Mouse (Mus musculus): Measurements from ENCODE around the gene Batf3.

The Batf3 gene

GRCm38 (mm10) chr1:191086304-191086878 is 11.3 kb upstream of the Batf3 start:
- DNase-seq (ENCODE audit: low spot score in 2 of 2) = no peak

GRCm38 (mm10) chr1:191086960-191087359 is 10.7 kb upstream of the Batf3 start:
- no peak for DNase-seq (ENCODE audit: low spot score in 2 of 2)

GRCm38 (mm10) chr1:191087955-191088354 is 9.7 kb upstream of the Batf3 start:
- no peak for DNase-seq (ENCODE audit: low spot score in 2 of 2)

- no peak for DNase-seq (ENCODE audit: low spot score in 2 of 2)
Measured at GRCm38 (mm10) chr1:191089355-191089754, 8.3 kb upstream of the Batf3 start.

GRCm38 (mm10) chr1:191092050-191092449 is 5.6 kb upstream of the Batf3 start:
- DNase-seq (ENCODE audit: low spot score in 2 of 2) = no peak

- no peak for DNase-seq (ENCODE audit: low spot score in 2 of 2)
Measured at GRCm38 (mm10) chr1:191093578-191093977, 4.1 kb upstream of the Batf3 start.

GRCm38 (mm10) chr1:191095019-191095418 is 2.6 kb upstream of the Batf3 start:
- DNase-seq (ENCODE audit: low spot score in 2 of 2) = peak in 1 of 2 experiments; percentile 23

GRCm38 (mm10) chr1:191096871-191097681 is 571 bp upstream of the Batf3 start:
- DNase-seq (ENCODE audit: low spot score in 2 of 2) = no peak

GRCm38 (mm10) chr1:191099114-191099513 is 1.5 kb downstream of the Batf3 start:
- DNase-seq (ENCODE audit: low spot score in 2 of 2) = no peak

- no peak for DNase-seq (ENCODE audit: low spot score in 2 of 2)
Measured at GRCm38 (mm10) chr1:191099772-191100291, 2.2 kb downstream of the Batf3 start.

GRCm38 (mm10) chr1:191102730-191103370 is 5.2 kb downstream of the Batf3 start:
- DNase-seq (ENCODE audit: low spot score in 2 of 2) = no peak

GRCm38 (mm10) chr1:191105246-191105645 is 7.6 kb downstream of the Batf3 start:
- DNase-seq (ENCODE audit: low spot score in 2 of 2) = no peak

GRCm38 (mm10) chr1:191107306-191107705 is 9.7 kb downstream of the Batf3 start:
- no peak for DNase-seq (ENCODE audit: low spot score in 2 of 2)

GRCm38 (mm10) chr1:191109907-191110306 is 12.3 kb downstream of the Batf3 start:
- no peak for DNase-seq (ENCODE audit: low spot score in 2 of 2)

GRCm38 (mm10) chr1:191111146-191111545 is 13.5 kb downstream of the Batf3 start:
- DNase-seq (ENCODE audit: low spot score in 2 of 2) = no peak

- no peak for DNase-seq (ENCODE audit: low spot score in 2 of 2)
Measured at GRCm38 (mm10) chr1:191114868-191115267, 17.2 kb downstream of the Batf3 start.

GRCm38 (mm10) chr1:191115514-191116238 is 18.0 kb downstream of the Batf3 start:
- no peak for DNase-seq (ENCODE audit: low spot score in 2 of 2)

- no peak for DNase-seq (ENCODE audit: low spot score in 2 of 2)
Measured at GRCm38 (mm10) chr1:191122744-191123143, 25.1 kb downstream of the Batf3 start.

GRCm38 (mm10) chr1:191123696-191124095 is 26.0 kb downstream of the Batf3 start:
- DNase-seq (ENCODE audit: low spot score in 2 of 2) = no peak

- DNase-seq (ENCODE audit: low spot score in 2 of 2) = no peak
Measured at GRCm38 (mm10) chr1:191124288-191124687, 26.6 kb downstream of the Batf3 start.

GRCm38 (mm10) chr1:191125811-191126638 is 28.4 kb downstream of the Batf3 start:
- DNase-seq (ENCODE audit: low spot score in 2 of 2) = peak in 1 of 2 experiments; percentile 52
